Mouse (Mus musculus) stomach, postnatal 0 days (tissue): ENCODE data around the gene Armh1.

Source experiments
- CTCF ChIP-seq: IDR thresholded peaks from 2 replicates; pipeline ENCODE4 v1.5.1; 2016; ENCODE audit warnings: antibody characterized with exemption, low read depth, mild to moderate bottlenecking, moderate library complexity
- EP300 ChIP-seq: optimal IDR thresholded peaks from 2 replicates; pipeline ENCODE3; 2016; ENCODE audit warnings: antibody characterized with exemption

DNA sequence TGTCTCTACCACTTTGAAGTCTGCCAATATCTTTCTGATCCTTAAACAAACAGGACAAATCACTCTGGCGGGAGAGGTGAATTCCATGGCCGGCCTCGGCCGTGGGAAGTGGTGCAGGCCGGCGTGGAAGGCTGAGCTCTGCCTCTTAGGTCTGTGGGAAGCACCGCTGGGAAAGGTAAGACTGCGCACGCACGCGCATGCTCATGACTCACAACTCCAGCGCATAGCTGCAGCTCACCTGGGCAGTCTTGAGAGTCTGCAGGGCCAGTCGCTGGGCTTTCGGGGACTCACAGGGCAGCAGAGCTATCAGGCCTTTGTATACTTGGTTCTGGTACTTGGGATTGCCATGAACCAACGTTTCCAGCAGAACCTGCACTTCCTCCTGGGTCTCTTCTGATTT is 22.3 kb downstream of the Armh1 start:
- TF ChIP-seq CTCF: no peak
- no peak for TF ChIP-seq EP300
